Comparison of ENCODE assay signal across 15 mouse cellular contexts in the genomic region with DNA sequence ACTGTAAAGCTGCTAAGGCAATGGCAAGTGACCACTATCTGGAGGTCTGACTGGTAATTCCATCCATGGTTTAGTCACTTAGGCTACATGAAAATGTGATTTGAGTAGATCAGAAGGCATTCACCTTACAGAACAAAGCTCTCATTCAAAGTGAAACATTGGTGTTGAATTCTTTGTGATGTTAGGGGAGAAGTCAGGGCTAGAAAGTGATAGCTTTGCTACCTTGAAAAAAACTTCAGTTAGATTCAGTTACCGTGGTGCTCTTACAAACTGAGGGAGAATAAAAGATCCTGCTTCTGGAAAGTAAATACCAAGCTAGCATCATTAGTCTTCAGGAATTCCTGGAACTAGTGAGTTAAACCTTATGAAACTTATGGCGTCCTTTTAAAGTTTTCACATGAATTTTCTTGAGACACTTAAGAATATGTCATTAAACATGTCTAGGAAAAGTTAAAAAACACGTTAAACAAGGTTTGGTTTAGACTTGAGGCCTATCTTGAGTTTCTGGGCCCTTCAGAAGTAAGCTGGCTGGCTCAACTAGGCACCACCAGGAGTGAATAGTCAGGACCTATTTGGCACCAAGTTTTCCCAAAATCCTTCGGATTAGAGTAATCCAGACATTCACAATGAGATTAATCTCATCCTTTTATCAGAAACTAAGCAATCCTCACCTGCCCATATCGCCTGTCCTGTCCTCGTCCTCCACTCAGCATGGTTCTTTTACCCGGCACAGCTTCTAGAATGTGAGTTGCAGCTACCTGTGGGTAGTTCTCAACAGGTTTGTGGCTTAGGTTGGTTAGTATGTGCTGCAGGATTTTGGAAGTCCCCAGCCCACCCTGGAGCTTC. TPM values are rescaled to one million over a fixed set of nuclear protein-coding genes. Genes with fewer than 3 reads are reported as not detected.
A peak's percentile ranks its signal among the peaks of the same experiment; 100 is the strongest.
DNase-seq lines count a peak whose midpoint lies in the region; ATAC-seq lines count a peak whose summit lies in the region.
"Had no signal": no experiment of that assay in that cellular context is flagged by ENCODE, and none has a peak within 500 bp of the region (broad histone marks: within the 10 kb centered on the region; RNA-seq: fewer than 3 reads in every experiment).

No protein-coding gene starts in this region.

- H3K9me3 ChIP-seq in kidney, embryonic 15.5 days (replicated peaks): no peaks in the 10 kb centered on the region
- no peaks in the 10 kb centered on the region for H3K9me3 ChIP-seq in liver, embryonic 16.5 days (replicated peaks; ENCODE audit: control insufficient read depth, low read length)
- H3K9me3 ChIP-seq: G1E; midbrain, embryonic 13.5 days had no signal

- no peak overlapping the region for H3K9ac ChIP-seq in kidney, embryonic 15.5 days
- H3K9ac ChIP-seq in liver, embryonic 16.5 days (ENCODE audit: low read depth, low read length): no peak overlapping the region

- 43% methylated on average over 7 of the region's 7 CpGs for WGBS in kidney, embryonic 15.5 days
- 28% methylated on average over 7 of the region's 7 CpGs for WGBS in liver, embryonic 16.5 days (ENCODE audit: insufficient replicate concordance)

- H3K36me3 ChIP-seq in kidney, embryonic 15.5 days: peaks cover 31% of the 10 kb centered on the region
- H3K36me3 ChIP-seq in liver, embryonic 16.5 days (ENCODE audit: control insufficient read depth, insufficient read depth): peaks cover 25% of the 10 kb centered on the region

- no peak overlapping the region for H3K4me2 ChIP-seq in kidney, embryonic 15.5 days
- no peak overlapping the region for H3K4me2 ChIP-seq in liver, embryonic 16.5 days (ENCODE audit: low read depth, low read length)

- no peak overlapping the region for H3K4me3 ChIP-seq in kidney, embryonic 15.5 days (replicated peaks)
- H3K4me3 ChIP-seq in liver, embryonic 16.5 days (ENCODE audit: low read depth, low read length): no peak overlapping the region
- H3K4me3 ChIP-seq: midbrain, embryonic 13.5 days had no signal

- no peaks in the 10 kb centered on the region for H3K27me3 ChIP-seq in kidney, embryonic 15.5 days
- no peaks in the 10 kb centered on the region for H3K27me3 ChIP-seq in liver, embryonic 16.5 days (ENCODE audit: control insufficient read depth, insufficient read depth, low read depth, low read length)
- H3K27me3 ChIP-seq: midbrain, embryonic 13.5 days had no signal

- peaks cover 20% of the 10 kb centered on the region for H3K4me1 ChIP-seq in kidney, embryonic 15.5 days
- peaks cover 17% of the 10 kb centered on the region for H3K4me1 ChIP-seq in liver, embryonic 16.5 days (ENCODE audit: control insufficient read depth, low read depth, low read length)

- no peak for ATAC-seq in kidney, embryonic 15.5 days (replicated peaks; ENCODE audit: low FRiP score)
- ATAC-seq in liver, embryonic 16.5 days (ENCODE audit: low read depth): no peak
- ATAC-seq: forebrain, embryonic 14.5 days; inflammation-experienced regulatory T-cells, adult 6 months; lung, postnatal 0 days; midbrain, embryonic 13.5 days had no signal

- H3K27ac ChIP-seq in kidney, embryonic 15.5 days: 0 out of 2 replicates have a peak overlapping the region, but pooled peaks have one; percentile 62
- H3K27ac ChIP-seq in liver, embryonic 16.5 days (ENCODE audit: low read length): peak overlapping the region; percentile 34; the same call in 1 of the 2 replicates

- no peak for DNase-seq in kidney, adult 11 months
- DNase-seq in ES-CJ7 (ENCODE audit: low read depth, low spot score): peak; percentile 43
- DNase-seq in embryo, embryonic 9.5 days (ENCODE audit: extremely low spot score): peak; percentile 75
- DNase-seq in layer of hippocampus, adult 18-20 months (ENCODE audit: low spot score in 2 of 2): no peak
- no peak for DNase-seq in kidney, adult 18-20 months
- no peak for DNase-seq in cerebellum, adult 18-20 months
- DNase-seq: adrenal gland, adult 8-10 months; gastrocnemius, postnatal 25 days had no signal

RNA-seq across cellular contexts. Expression of a gene that starts 4.0 kb away (rescaled TPM):
- polyA plus RNA-seq in kidney, embryonic 15.5 days (2015; fragmentation: Nextera tagmentation; extraction: Ambion mirVana): 1,518 and 1,652 TPM in 2 replicates
- polyA plus RNA-seq in liver, embryonic 16.5 days (2015; fragmentation: Nextera tagmentation; extraction: Ambion mirVana): 666 and 772 TPM in 2 replicates
- 100 to 1,000 TPM; 390 to 414 TPM for total RNA-seq in layer of hippocampus, adult 18-20 months (2021)

RNA-seq across cellular contexts. Expression of a gene that starts 12.4 kb away (rescaled TPM):
- 0.68 and 1.1 TPM in 2 replicates for polyA plus RNA-seq in kidney, embryonic 15.5 days (2015; fragmentation: Nextera tagmentation; extraction: Ambion mirVana)
- 6.0 and 7.4 TPM in 2 replicates for polyA plus RNA-seq in liver, embryonic 16.5 days (2015; fragmentation: Nextera tagmentation; extraction: Ambion mirVana)
- under 1 TPM in 1 of 2 experiments, not detected in 1; 0.15 TPM for total RNA-seq in layer of hippocampus, adult 18-20 months (2021)

RNA-seq across cellular contexts. Expression of a gene that starts 14.5 kb away (rescaled TPM):
- polyA plus RNA-seq in kidney, embryonic 15.5 days (2015; fragmentation: Nextera tagmentation; extraction: Ambion mirVana): 56.9 and 59.6 TPM in 2 replicates
- 19.0 and 22.0 TPM in 2 replicates for polyA plus RNA-seq in liver, embryonic 16.5 days (2015; fragmentation: Nextera tagmentation; extraction: Ambion mirVana)
- total RNA-seq in layer of hippocampus, adult 18-20 months (2021): 100 to 1,000 TPM; 167 to 184 TPM

RNA-seq across cellular contexts. Expression of a gene that starts 15.1 kb away (rescaled TPM):
- polyA plus RNA-seq in kidney, embryonic 15.5 days (2015; fragmentation: Nextera tagmentation; extraction: Ambion mirVana): 274 and 286 TPM in 2 replicates
- 41.1 and 41.9 TPM in 2 replicates for polyA plus RNA-seq in liver, embryonic 16.5 days (2015; fragmentation: Nextera tagmentation; extraction: Ambion mirVana)
- total RNA-seq in layer of hippocampus, adult 18-20 months (2021): 10 to 100 TPM; 79.6 to 89.9 TPM

RNA-seq across cellular contexts. Expression of a gene that starts 30.4 kb away (rescaled TPM):
- 20.4 and 23.9 TPM in 2 replicates for polyA plus RNA-seq in kidney, embryonic 15.5 days (2015; fragmentation: Nextera tagmentation; extraction: Ambion mirVana)
- 4.5 and 4.6 TPM in 2 replicates for polyA plus RNA-seq in liver, embryonic 16.5 days (2015; fragmentation: Nextera tagmentation; extraction: Ambion mirVana)
- total RNA-seq in layer of hippocampus, adult 18-20 months (2021): 1 to 10 TPM; 5.6 to 6.2 TPM

Comparison
In these comparisons a context has a peak if more than half of its experiments do, and no peak if none do; other contexts are left out.
1. DNase-seq: peak in ES-CJ7 (single experiment) and embryo, embryonic 9.5 days (single experiment); none in kidney, adult 11 months (single experiment), layer of hippocampus, adult 18-20 months (0 of 2), kidney, adult 18-20 months (single experiment) and cerebellum, adult 18-20 months (0 of 2).